Mouse (Mus musculus) neural tube, embryonic 15.5 days (tissue): ENCODE data around the gene Gng7. TPM values are rescaled to one million over a fixed set of nuclear protein-coding genes. Genes with fewer than 3 reads are reported as not detected.

Source experiments
- ATAC-seq: fragments of 200-750 bp; cut with Nextera tagmentation; 2 replicates; pipeline ENCODE4 v1.8.0; 2017; ENCODE audit warnings: mild to moderate bottlenecking, moderate TSS enrichment, moderate library complexity; ENCODE audit not compliant: low FRiP score
- H3K27ac ChIP-seq: fragments of 300-500 bp; sonication (generic); replicated peaks from 2 replicates; pipeline ENCODE4 v1.5.1; 2015; ENCODE audit warnings: mild to moderate bottlenecking, inconsistent platforms
- H3K27me3 ChIP-seq: fragments of 300-500 bp; sonication (generic); replicated peaks from 2 replicates; pipeline ENCODE4 v1.6.1; 2015; ENCODE audit warnings: inconsistent platforms
- H3K36me3 ChIP-seq: fragments of 300-500 bp; sonication (generic); 2 replicates; pipeline ENCODE4 v1.6.1; 2015; ENCODE audit warnings: inconsistent platforms
- H3K4me1 ChIP-seq: fragments of 300-500 bp; sonication (generic); 2 replicates; pipeline ENCODE4 v1.6.1; 2015; ENCODE audit warnings: inconsistent platforms
- H3K4me2 ChIP-seq: fragments of 300-500 bp; sonication (generic); 2 replicates; pipeline ENCODE4 v1.6.1; 2015; ENCODE audit warnings: inconsistent platforms, mild to moderate bottlenecking, moderate library complexity
- H3K4me3 ChIP-seq: fragments of 300-500 bp; sonication (generic); replicated peaks from 2 replicates; pipeline ENCODE4 v1.5.1; 2015; ENCODE audit warnings: mild to moderate bottlenecking, inconsistent platforms
- H3K9ac ChIP-seq: fragments of 300-500 bp; sonication (generic); replicated peaks from 2 replicates; pipeline ENCODE4 v1.6.1; 2015; ENCODE audit warnings: mild to moderate bottlenecking, inconsistent platforms
- H3K9me3 ChIP-seq: fragments of 300-500 bp; sonication (generic); replicated peaks from 2 replicates; pipeline ENCODE4 v1.6.1; 2016; ENCODE audit warnings: inconsistent platforms
- WGBS: fragments of 180-500 bp; shearing (Covaris S2); methylation state at CpG from one replicate; pipeline ENCODE4 v1.1.7; 2015; ENCODE audit warnings: mixed read lengths; 5-methylcytosine and 5-hydroxymethylcytosine counted together
- polyA plus RNA-seq: library from polyadenylated mRNA; unstranded; fragments of >200 nt; fragmentation: Nextera tagmentation; extraction: Ambion mirVana; gene quantifications from 2 replicates; pipeline ENCODE4 v1.2.1, GENCODE M21; 2015

Gng7 gene
- polyA plus RNA-seq, 1 experiment from 2014 or later: 24.9 TPM

GRCm38 (mm10) chr10:80915736-80916135, 99.0 kb downstream of the Gng7 start:
- H3K4me3 ChIP-seq: no peak overlapping the region
- 77% methylated on average over 4 of the region's 4 CpGs for whole genome bisulfite sequencing
- no peaks in the 10 kb centered on the region for H3K27me3 ChIP-seq
- H3K9ac ChIP-seq: no peak overlapping the region
- no peak overlapping the region for H3K27ac ChIP-seq
- H3K36me3 ChIP-seq: peaks cover 31% of the 10 kb centered on the region
- ATAC-seq: no peak
- H3K9me3 ChIP-seq: no peaks in the 10 kb centered on the region
- no peak overlapping the region for H3K4me2 ChIP-seq
- peaks cover 43% of the 10 kb centered on the region for H3K4me1 ChIP-seq

GRCm38 (mm10) chr10:80915260-80915659, 99.5 kb downstream of the Gng7 start:
- Histone ChIP-seq H3K27me3 (no peaks in the 10 kb centered on the region), H3K9ac (no peak overlapping the region), H3K36me3 (peaks cover 35% of the 10 kb centered on the region), H3K4me3 (no peak overlapping the region), H3K27ac (no peak overlapping the region), H3K4me1 (peaks cover 43% of the 10 kb centered on the region), H3K9me3 (no peaks in the 10 kb centered on the region), H3K4me2 (no peak overlapping the region)
- 83% methylated on average over 2 of the region's 2 CpGs for WGBS
- ATAC-seq: no peak

- H3K4me2 ChIP-seq: no peak overlapping the region
- no peak overlapping the region for H3K9ac ChIP-seq
- no peak overlapping the region for H3K27ac ChIP-seq
- H3K27me3 ChIP-seq: no peaks in the 10 kb centered on the region
- no peaks in the 10 kb centered on the region for H3K9me3 ChIP-seq
- H3K36me3 ChIP-seq: peaks cover 45% of the 10 kb centered on the region
- no peak for ATAC-seq
- H3K4me1 ChIP-seq: peaks cover 43% of the 10 kb centered on the region
- no peak overlapping the region for H3K4me3 ChIP-seq
- 92% methylated on average over 5 of the region's 5 CpGs for WGBS
Measured at GRCm38 (mm10) chr10:80914253-80914656, 100.5 kb downstream of the Gng7 start.

DNA sequence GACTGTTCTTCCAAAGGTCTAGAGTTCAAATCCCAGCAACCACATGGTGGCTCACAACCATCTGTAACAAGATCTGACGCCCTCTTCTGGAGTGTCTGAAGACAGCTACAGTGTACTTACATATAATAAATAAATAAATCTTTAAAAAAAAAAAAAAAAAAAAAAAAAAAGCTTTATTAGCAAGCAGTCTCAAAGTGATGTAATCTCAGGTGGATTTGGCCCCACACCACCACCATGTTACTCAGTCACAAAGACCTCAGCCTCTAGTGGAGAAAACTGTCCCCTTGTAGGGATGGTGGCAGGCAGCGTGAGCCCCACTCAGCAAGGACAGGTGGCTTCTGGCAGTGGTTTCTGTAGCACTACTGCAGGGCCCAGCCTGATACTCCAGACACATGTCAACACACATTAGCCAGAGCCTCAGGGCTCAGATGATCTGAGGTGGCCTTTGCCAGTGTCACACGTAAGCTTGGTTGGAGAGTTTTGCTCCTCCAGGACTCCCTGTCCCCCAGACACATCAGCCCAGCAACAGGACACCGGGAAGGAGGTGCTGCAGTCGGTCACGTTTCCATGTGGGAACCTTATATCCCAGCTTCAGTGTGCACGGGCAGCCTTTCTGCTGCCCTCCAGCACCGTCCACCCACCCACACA, 101.3 kb downstream of the Gng7 start:
- Histone ChIP-seq H3K27ac (no peak overlapping the region), H3K4me3 (no peak overlapping the region), H3K9me3 (no peaks in the 10 kb centered on the region), H3K9ac (no peak overlapping the region), H3K4me1 (peaks cover 39% of the 10 kb centered on the region), H3K27me3 (no peaks in the 10 kb centered on the region), H3K4me2 (no peak overlapping the region), H3K36me3 (peaks cover 53% of the 10 kb centered on the region)
- ATAC-seq: no peak
- 95% methylated on average over 7 of the region's 8 CpGs for WGBS

DNA sequence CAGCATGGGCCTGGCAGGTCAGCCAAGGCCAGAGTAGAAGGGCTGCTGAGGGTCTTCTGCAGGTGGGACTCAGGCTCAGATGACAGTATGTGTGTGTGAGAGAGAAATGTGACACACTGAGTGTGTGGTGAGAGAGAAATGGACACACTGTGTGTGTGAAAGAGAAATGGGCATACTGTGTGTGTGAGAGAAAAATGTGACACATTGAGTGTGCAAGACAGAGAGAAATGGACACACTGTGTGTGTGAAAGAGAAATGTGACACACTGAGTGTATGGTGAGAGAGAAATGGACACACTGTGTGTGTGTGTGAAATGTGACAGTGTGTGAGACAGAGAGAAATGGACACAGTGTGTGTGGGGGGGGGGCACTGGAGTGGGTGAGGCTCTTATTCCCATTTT, 102.9 kb downstream of the Gng7 start:
- Histone ChIP-seq H3K9me3 (no peaks in the 10 kb centered on the region), H3K36me3 (peaks cover 68% of the 10 kb centered on the region), H3K4me2 (no peak overlapping the region), H3K4me1 (peaks cover 28% of the 10 kb centered on the region), H3K27ac (no peak overlapping the region), H3K4me3 (no peak overlapping the region), H3K9ac (no peak overlapping the region), H3K27me3 (no peaks in the 10 kb centered on the region)
- ATAC-seq: no peak

DNA sequence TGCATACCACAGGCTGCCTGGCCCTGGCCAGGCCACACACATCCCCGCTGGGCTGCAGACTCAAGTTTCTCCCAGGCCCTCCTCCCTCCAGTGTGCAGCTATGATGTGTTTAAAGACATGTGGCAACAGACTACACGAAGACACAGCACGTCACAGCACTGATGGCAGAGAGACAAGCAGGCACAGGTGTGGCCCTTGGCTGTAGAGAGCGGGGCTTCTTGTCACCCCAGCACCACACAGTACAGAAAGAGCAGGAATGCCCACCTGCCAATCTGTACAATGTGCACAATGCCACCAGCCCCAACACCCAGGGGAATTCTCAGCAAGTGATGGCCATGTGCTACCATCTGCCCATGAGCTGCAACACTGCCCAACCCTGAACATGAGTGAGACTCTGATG, 103.4 kb downstream of the Gng7 start:
- no peak overlapping the region for H3K4me3 ChIP-seq
- H3K27me3 ChIP-seq: no peaks in the 10 kb centered on the region
- no peak for ATAC-seq
- no peak overlapping the region for H3K27ac ChIP-seq
- H3K36me3 ChIP-seq: peaks cover 70% of the 10 kb centered on the region
- no peaks in the 10 kb centered on the region for H3K9me3 ChIP-seq
- H3K9ac ChIP-seq: no peak overlapping the region
- no peak overlapping the region for H3K4me2 ChIP-seq
- H3K4me1 ChIP-seq: peaks cover 23% of the 10 kb centered on the region
- WGBS: 96% methylated on average over 4 of the region's 4 CpGs

DNA sequence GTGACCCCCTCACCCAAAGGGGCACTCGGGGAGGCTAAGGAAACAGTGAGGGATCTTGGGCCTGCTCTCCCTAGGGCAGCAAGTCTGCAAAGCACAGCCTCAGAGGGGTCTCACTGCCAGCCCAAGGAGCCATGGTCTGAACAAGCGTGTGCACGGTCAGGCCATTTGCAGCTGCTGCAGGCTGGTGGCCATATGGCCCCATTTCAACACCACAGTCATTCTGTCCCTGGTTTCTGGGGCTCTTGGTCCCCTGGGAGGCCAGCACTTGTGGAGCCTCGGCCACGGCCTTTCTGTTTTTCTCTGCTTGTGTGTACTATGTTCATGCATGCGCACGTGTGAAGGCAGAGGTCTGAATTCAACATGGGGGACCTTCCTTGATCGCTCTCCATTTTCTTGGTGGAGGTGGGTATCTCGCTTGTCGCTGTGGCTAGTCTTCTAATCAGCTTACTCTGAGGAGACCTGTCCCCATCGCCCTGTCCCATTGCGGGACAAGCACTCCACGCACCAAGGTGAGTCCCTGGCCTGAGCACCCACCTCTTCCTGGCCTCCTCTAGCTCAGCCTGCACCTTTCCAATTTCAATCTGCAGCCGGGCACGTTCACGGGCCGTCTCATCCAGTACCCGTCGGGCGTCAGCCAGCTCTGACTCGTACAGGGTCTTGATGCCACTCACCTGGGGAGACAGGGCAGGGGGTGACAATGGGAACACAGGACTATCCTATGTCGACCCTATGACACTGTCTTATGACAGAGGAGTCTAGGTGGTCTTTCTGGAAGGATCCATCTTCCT, 105.2 kb downstream of the Gng7 start:
- no peaks in the 10 kb centered on the region for H3K27me3 ChIP-seq
- H3K27ac ChIP-seq: no peak overlapping the region
- H3K4me3 ChIP-seq: no peak overlapping the region
- H3K4me1 ChIP-seq: 0 out of 2 replicates have a peak, but pooled peaks cover 7% of the 10 kb centered on the region
- H3K9ac ChIP-seq: no peak overlapping the region
- no peaks in the 10 kb centered on the region for H3K9me3 ChIP-seq
- peaks cover 83% of the 10 kb centered on the region for H3K36me3 ChIP-seq
- ATAC-seq: no peak
- H3K4me2 ChIP-seq: no peak overlapping the region
- 93% methylated on average over 22 of the region's 22 CpGs for WGBS

GRCm38 (mm10) chr10:80904709-80905108, 110.0 kb downstream of the Gng7 start:
- WGBS: 92% methylated on average over 11 of the region's 11 CpGs
- Histone ChIP-seq H3K9me3 (no peaks in the 10 kb centered on the region), H3K9ac (no peak overlapping the region)

GRCm38 (mm10) chr10:80904004-80904693, 110.6 kb downstream of the Gng7 start:
- H3K9me3 ChIP-seq: no peaks in the 10 kb centered on the region

More at GRCm38 (mm10) chr10:80904709-80905108, 110.0 kb downstream of the Gng7 start:
- no peak overlapping the region for H3K4me2 ChIP-seq
- no peaks in the 10 kb centered on the region for H3K27me3 ChIP-seq
- H3K4me3 ChIP-seq: no peak overlapping the region
- peaks cover 10% of the 10 kb centered on the region for H3K4me1 ChIP-seq
- ATAC-seq: no peak
- no peak overlapping the region for H3K27ac ChIP-seq
- H3K36me3 ChIP-seq: peaks cover 79% of the 10 kb centered on the region

GRCm38 (mm10) chr10:80903282-80903681, 111.5 kb downstream of the Gng7 start:
- peaks cover 65% of the 10 kb centered on the region for H3K36me3 ChIP-seq
- no peak overlapping the region for H3K4me2 ChIP-seq
- H3K4me1 ChIP-seq: peaks cover 24% of the 10 kb centered on the region
- H3K4me3 ChIP-seq: no peak overlapping the region
- WGBS: 94% methylated on average over 10 of the region's 10 CpGs
- H3K9ac ChIP-seq: no peak overlapping the region
- no peak for ATAC-seq
- no peaks in the 10 kb centered on the region for H3K9me3 ChIP-seq
- no peak overlapping the region for H3K27ac ChIP-seq
- H3K27me3 ChIP-seq: no peaks in the 10 kb centered on the region

More at GRCm38 (mm10) chr10:80904004-80904693, 110.6 kb downstream of the Gng7 start:
- peaks cover 74% of the 10 kb centered on the region for H3K36me3 ChIP-seq
- no peak overlapping the region for H3K4me2 ChIP-seq
- WGBS: 89% methylated on average over 28 of the region's 28 CpGs
- H3K9ac ChIP-seq: no peak overlapping the region
- no peak overlapping the region for H3K4me3 ChIP-seq
- no peak overlapping the region for H3K27ac ChIP-seq
- no peaks in the 10 kb centered on the region for H3K27me3 ChIP-seq
- no peak for ATAC-seq
- peaks cover 16% of the 10 kb centered on the region for H3K4me1 ChIP-seq

GRCm38 (mm10) chr10:80902273-80902940, 112.3 kb downstream of the Gng7 start:
- Histone ChIP-seq H3K27me3 (no peaks in the 10 kb centered on the region), H3K9ac (no peak overlapping the region), H3K9me3 (no peaks in the 10 kb centered on the region), H3K4me3 (no peak overlapping the region), H3K4me1 (peaks cover 31% of the 10 kb centered on the region), H3K4me2 (no peak overlapping the region), H3K27ac (no peak overlapping the region), H3K36me3 (peaks cover 56% of the 10 kb centered on the region)
- no peak for ATAC-seq
- 95% methylated on average over 9 of the region's 9 CpGs for WGBS
